Mouse (Mus musculus) stomach, embryonic 14.5 days (tissue): ENCODE measurements around the gene Itgb7. TPM values are rescaled to one million over a fixed set of nuclear protein-coding genes. Genes with fewer than 3 reads are reported as not detected.
A peak's percentile ranks its signal among the peaks of the same experiment; 100 is the strongest.
"Not testable (repeated sequence)": the region's sequence is repeated elsewhere in the genome, so short reads cannot be mapped to it uniquely, and the experiment has no call there.

Experiments
- ATAC-seq: fragments of 200-750 bp; cut with Nextera tagmentation; 2 replicates; pipeline ENCODE4 v1.8.0; 2017; ENCODE audit warnings: low read depth, moderate TSS enrichment; ENCODE audit not compliant: insufficient number of reproducible peaks, insufficient read depth, low FRiP score
- H3K27ac ChIP-seq: fragments of 300-500 bp; sonication (generic); 2 replicates; pipeline ENCODE4 v1.5.1; 2014; ENCODE audit warnings: mild to moderate bottlenecking, low read length, moderate library complexity, mixed read lengths
- H3K27me3 ChIP-seq: fragments of 300-500 bp; sonication (generic); 2 replicates; pipeline ENCODE4 v1.6.1; 2014; ENCODE audit warnings: low read length, control low read depth, mixed read lengths; ENCODE audit not compliant: control insufficient read depth, insufficient read depth
- H3K36me3 ChIP-seq: fragments of 300-500 bp; sonication (generic); 2 replicates; pipeline ENCODE4 v1.6.1; 2014; ENCODE audit warnings: mild to moderate bottlenecking, control low read depth, low read length, moderate library complexity, mixed read lengths; ENCODE audit not compliant: control insufficient read depth, insufficient read depth
- H3K4me1 ChIP-seq: fragments of 300-500 bp; sonication (generic); 2 replicates; pipeline ENCODE4 v1.6.1; 2014; ENCODE audit warnings: low read length, control low read depth, mixed read lengths; ENCODE audit not compliant: control insufficient read depth, insufficient read depth
- H3K4me2 ChIP-seq: fragments of 300-500 bp; sonication (generic); replicated peaks from 2 replicates; pipeline ENCODE4 v1.6.1; 2014; ENCODE audit warnings: low read depth, low read length, control low read depth
- H3K4me3 ChIP-seq: fragments of 300-500 bp; sonication (generic); 2 replicates; pipeline ENCODE4 v1.5.1; 2014; ENCODE audit warnings: low read depth, low read length, control low read depth
- H3K9ac ChIP-seq: fragments of 300-500 bp; sonication (generic); replicated peaks from 2 replicates; pipeline ENCODE4 v1.6.1; 2014; ENCODE audit warnings: low read depth, mild to moderate bottlenecking, control low read depth, low read length, moderate library complexity, mixed read lengths
- H3K9me3 ChIP-seq: fragments of 300-500 bp; sonication (generic); 2 replicates; pipeline ENCODE4 v1.6.1; 2016; ENCODE audit warnings: low read depth, low read length, control low read depth; ENCODE audit not compliant: control insufficient read depth
- WGBS: fragments of 180-500 bp; shearing (Covaris S2); extraction: QIAGEN DNeasy Blood & Tissue Kit; methylation state at CpG from one replicate; pipeline ENCODE4 v1.1.7; 2014; 5-methylcytosine and 5-hydroxymethylcytosine counted together
- polyA plus RNA-seq: library from polyadenylated mRNA; unstranded; fragments of >200 nt; fragmentation: Nextera tagmentation; extraction: Ambion mirVana; gene quantifications from 2 replicates; pipeline ENCODE4 v1.2.1, GENCODE M21; 2014

Itgb7 gene
- polyA plus RNA-seq, 1 experiment from 2014 or later = 9.9 TPM

DNA sequence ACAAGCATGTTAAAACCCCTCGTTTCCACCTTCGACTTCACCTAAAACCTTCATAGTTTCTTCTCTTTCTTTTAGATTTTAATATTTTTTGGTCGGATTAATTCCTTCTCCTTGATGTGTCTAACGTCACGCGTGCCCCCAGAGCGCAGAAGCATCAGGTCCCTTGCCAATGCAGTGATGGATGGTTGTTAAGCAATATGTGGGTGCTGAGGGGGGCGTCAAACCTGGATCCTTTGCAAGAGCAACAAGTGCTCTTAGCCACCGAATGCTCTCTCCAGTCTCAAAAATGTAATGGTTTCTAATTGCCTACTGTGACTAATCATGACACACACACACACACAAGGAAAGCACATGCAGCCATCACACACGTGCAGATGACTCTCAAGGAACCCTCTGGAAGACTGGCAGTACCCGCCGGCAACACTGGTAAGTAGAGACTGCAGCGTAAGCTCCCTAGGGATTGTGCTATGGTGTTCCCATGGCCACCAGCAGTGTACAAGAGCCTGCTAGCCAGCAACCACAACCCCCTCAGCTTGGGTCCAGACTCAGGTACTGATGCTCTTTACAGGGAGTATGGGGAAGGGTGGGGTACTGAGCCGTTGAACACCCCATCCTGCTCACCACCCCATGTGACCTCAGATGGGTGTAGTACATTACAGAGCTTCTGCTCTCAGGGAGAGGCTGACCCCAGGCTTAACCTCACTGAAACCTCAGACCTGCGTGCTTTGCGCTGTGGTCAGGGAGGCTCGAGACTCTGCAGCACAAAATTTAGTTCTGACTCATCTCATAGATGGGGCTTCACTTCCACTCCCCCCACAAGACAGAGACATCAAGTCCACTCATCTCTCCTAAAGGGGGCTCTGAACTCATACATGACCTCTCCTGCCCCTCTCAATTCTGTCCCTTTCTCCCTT, 1.1 kb downstream of the Itgb7 start:
- Histone ChIP-seq H3K4me1 (peaks cover 22% of the 10 kb centered on the region), H3K9ac (no peak overlapping the region), H3K9me3 (no peaks in the 10 kb centered on the region), H3K36me3 (no peaks in the 10 kb centered on the region; the same call in 1 of the 2 replicates), H3K27ac (no peak overlapping the region), H3K27me3 (no peaks in the 10 kb centered on the region), H3K4me2 (no peak overlapping the region), H3K4me3 (no peak overlapping the region)
- WGBS = 77% methylated on average over 17 of the region's 17 CpGs
- no peak for ATAC-seq

DNA sequence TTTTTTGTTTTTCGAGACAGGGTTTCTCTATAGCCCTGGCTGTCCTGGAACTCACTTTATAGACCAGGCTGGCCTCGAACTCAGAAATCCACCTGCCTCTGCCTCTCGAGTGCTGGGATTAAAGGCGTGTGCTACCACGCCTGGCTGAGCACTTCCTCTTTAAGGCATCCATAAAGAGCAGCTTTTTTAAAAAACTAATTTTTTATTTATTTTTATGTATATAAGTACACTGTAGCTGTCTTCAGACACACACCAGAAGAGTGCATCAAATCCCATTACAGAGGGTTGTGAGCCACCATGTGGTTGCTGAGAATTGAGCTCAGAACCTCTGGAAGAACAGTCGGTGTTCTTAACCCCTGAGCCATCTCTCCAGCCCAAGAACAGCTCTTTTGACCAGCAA, 6.1 kb downstream of the Itgb7 start:
- not testable (repeated sequence) for H3K4me3 ChIP-seq, H3K27me3 ChIP-seq, H3K4me2 ChIP-seq, H3K36me3 ChIP-seq, H3K9ac ChIP-seq, H3K9me3 ChIP-seq, H3K27ac ChIP-seq, H3K4me1 ChIP-seq, ATAC-seq
- WGBS = 80% methylated on average over 5 of the region's 6 CpGs

DNA sequence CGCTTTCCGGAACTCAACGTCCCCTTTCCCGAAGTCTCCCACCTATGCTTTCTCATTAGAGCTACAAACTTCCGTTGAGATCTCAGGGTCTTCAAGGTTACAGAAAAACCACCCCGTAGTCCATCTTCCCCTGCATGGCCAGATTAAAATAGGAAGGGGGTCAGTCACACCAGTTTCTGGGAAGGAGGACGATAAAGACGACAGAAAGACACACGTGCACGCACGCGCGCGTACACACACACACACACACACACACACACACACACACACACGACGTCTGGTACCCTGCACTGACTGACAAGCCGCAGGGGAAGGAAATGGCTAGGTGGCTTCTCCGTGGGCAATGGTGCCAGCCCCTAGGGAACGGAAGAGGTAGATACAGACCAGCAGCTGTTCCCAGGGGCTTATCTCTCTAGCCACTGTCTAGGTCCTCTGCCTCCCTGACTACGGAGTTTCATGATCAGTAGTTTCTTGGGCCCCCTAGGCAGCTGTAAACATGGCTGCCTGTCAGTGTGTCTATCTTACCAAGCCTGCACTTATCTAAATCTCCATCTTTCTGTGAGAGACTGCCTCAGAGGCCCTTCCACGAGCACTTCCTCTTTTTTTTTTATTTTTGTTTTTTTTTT, 6.6 kb downstream of the Itgb7 start:
- 0 out of 2 replicates have a peak, but pooled peaks cover 2% of the 10 kb centered on the region for H3K4me1 ChIP-seq
- WGBS = 19% methylated on average over 21 of the region's 21 CpGs
- H3K36me3 ChIP-seq = no peaks in the 10 kb centered on the region
- no peak for ATAC-seq
- H3K27me3 ChIP-seq = no peaks in the 10 kb centered on the region
- H3K27ac ChIP-seq = no peak overlapping the region
- H3K4me2 ChIP-seq = peak overlapping the region; percentile 81
- H3K9ac ChIP-seq = peak overlapping the region; percentile 36
- no peaks in the 10 kb centered on the region for H3K9me3 ChIP-seq
- H3K4me3 ChIP-seq = peak overlapping the region; percentile 37

DNA sequence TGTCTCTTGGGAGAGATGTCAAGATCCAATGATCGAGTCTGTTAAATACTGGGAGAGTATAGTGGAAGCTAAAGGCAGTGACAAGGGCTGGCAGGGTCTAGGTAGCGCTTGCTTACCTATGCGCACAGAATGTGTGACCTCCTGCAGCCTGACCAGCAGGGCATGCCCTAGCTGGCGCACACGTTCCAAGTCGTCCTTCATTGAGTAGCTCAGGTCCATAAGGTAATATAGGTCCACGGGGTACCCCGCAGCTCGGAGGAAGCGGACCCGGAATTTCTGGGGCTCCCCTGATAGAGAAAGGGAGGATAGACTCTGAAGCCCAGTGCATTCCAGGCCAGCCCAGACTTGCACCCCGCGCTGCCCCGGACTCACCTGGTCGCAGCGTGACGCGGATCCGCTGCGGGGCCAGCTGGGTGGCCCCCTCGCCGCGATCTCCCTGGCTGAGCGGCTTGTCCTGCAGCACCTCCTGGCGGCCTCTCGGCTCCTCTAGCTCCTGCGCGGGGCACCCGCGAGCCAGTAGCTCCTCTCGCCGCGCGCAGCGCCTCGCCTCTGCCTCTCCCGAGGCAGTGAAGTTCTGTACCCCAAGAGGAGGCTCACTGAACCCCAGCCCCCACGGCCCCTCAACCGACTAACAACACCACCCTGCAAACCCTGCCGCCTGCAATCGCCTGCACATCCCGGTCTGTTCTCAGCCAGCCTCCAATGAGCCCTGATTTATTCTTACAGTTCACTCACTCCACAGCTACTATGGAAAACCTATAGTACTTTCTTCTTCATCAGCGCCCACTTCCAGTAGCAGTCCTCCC, 7.4 kb downstream of the Itgb7 start:
- H3K9ac ChIP-seq = peak overlapping the region; percentile 36
- no peak overlapping the region for H3K27ac ChIP-seq
- 3% methylated on average over 40 of the region's 43 CpGs for WGBS
- H3K4me2 ChIP-seq = peak overlapping the region; percentile 81
- ATAC-seq = peak; percentile 83
- H3K36me3 ChIP-seq = no peaks in the 10 kb centered on the region
- H3K4me1 ChIP-seq = 0 out of 2 replicates have a peak, but pooled peaks cover 2% of the 10 kb centered on the region
- H3K9me3 ChIP-seq = no peaks in the 10 kb centered on the region
- H3K27me3 ChIP-seq = no peaks in the 10 kb centered on the region
- H3K4me3 ChIP-seq = peak overlapping the region; percentile 37

DNA sequence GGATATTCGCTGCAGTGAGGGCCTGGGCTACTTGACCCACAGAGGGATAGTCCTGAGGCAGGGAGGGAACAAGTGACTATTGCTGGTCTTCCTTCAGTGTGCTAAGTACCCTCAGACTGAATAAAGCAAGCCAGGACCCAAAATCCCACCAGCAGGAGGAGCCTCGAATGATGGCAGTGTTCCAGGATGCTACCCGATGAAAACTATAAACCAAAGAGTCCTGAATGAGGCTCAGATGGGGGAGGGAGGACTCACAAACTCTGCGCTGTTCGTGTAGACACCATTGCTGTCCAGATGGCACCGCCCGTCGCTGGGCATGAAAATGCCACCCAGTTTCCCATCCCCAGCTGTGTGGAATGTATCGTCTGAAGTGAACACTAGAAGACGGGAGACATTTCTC, 9.4 kb downstream of the Itgb7 start:
- no peaks in the 10 kb centered on the region for H3K36me3 ChIP-seq
- no peak for ATAC-seq
- H3K4me1 ChIP-seq = 0 out of 2 replicates have a peak, but pooled peaks cover 2% of the 10 kb centered on the region
- H3K9me3 ChIP-seq = no peaks in the 10 kb centered on the region
- no peak overlapping the region for H3K9ac ChIP-seq
- H3K4me2 ChIP-seq = no peak overlapping the region
- WGBS = 59% methylated on average over 10 of the region's 10 CpGs
- no peak overlapping the region for H3K27ac ChIP-seq
- no peak overlapping the region for H3K4me3 ChIP-seq
- no peaks in the 10 kb centered on the region for H3K27me3 ChIP-seq

DNA sequence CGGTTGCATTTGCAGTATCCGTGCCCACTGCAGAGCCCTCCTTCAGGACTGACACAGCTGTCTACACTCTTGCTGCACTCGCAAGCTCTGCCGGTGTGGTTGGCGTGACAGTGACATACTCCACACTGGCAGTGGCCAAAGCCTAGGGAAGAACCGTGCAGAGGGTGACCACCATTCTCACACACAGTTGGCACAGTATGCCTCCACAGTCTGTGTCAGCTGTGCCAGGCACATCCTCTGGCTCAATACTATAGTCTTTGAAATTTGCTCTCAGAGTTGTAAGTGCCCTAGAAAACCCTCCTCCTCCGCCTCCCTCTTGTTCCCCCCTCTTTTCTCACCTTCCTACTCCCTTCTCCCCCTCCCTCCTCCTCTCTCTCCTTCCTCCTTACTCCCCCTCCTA, 14.4 kb downstream of the Itgb7 start:
- ATAC-seq = no peak
- Histone ChIP-seq H3K9me3 (no peaks in the 10 kb centered on the region), H3K4me3 (no peak overlapping the region), H3K4me2 (no peak overlapping the region), H3K4me1 (no peaks in the 10 kb centered on the region), H3K27ac (no peak overlapping the region), H3K27me3 (no peaks in the 10 kb centered on the region), H3K9ac (no peak overlapping the region), H3K36me3 (peaks cover 32% of the 10 kb centered on the region)
- 81% methylated on average over 7 of the region's 7 CpGs for WGBS

DNA sequence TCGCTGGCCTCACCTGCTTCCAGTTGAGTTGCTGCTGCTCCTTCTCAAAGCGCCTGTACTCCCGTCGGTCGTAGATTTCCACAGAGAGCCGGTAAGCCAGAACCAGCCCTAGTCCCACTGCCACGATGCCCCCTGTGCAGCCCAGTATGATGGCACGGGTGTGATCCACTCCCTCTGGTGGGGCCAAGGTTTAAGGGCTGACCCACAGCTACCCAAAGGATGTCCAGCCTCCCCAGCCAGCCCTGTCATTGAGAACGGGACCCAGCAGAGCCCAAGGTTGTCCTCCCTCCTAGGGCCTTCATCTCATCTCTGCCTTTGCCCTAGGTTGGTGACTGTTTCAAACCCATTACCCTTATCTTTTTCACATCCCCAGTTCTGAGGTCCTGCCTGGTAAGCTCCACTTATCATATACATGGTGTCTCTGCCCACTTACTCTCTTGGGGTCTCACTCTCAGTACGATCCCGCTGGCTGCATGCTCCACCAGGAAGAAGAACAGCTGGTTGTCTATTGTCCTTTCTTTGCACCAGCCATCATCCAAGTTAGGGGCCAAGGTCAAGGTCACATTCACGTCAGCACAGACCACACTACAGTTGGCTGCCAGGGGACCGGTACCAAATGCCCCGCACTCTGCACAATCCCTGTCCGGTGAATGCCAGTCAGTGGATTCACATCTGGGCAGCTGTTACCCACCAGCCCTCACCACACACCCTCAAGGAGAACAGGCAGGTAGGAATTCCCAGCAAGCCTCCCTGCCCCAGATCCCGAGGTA, 15.1 kb downstream of the Itgb7 start:
- Histone ChIP-seq H3K9me3 (no peaks in the 10 kb centered on the region), H3K36me3 (peaks cover 38% of the 10 kb centered on the region), H3K4me1 (no peaks in the 10 kb centered on the region), H3K27ac (no peak overlapping the region), H3K4me2 (no peak overlapping the region), H3K4me3 (no peak overlapping the region), H3K27me3 (no peaks in the 10 kb centered on the region), H3K9ac (no peak overlapping the region)
- WGBS = 81% methylated on average over 16 of the region's 16 CpGs
- no peak for ATAC-seq

DNA sequence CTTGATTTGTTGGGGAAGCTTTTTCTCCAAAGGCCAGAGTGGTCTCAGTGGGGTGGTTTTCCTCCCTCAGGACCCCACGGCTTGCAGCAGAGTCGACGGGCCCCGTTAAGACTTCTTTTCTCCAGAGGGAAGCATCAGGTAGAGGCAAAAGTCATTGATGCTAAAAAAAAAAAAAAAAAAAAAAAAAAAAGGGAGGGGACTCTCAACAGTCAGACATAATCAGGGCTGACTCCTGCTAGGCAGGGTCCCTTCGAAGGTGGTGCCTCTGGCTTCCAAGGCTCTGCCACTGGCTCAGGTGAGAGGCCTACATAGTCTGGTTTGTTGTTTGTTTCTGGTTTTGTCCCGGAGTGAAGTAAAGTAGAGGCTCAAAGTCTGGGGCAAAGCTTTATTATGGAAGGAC, 16.1 kb downstream of the Itgb7 start:
- no peak overlapping the region for H3K4me2 ChIP-seq
- peaks cover 42% of the 10 kb centered on the region for H3K36me3 ChIP-seq
- H3K9me3 ChIP-seq = no peaks in the 10 kb centered on the region
- no peak overlapping the region for H3K4me3 ChIP-seq
- H3K27ac ChIP-seq = no peak overlapping the region
- ATAC-seq = no peak
- H3K27me3 ChIP-seq = no peaks in the 10 kb centered on the region
- no peaks in the 10 kb centered on the region for H3K4me1 ChIP-seq
- 73% methylated on average over 6 of the region's 6 CpGs for WGBS
- H3K9ac ChIP-seq = no peak overlapping the region
